Mouse (Mus musculus): ENCODE data around the gene Rhot2. TPM values are rescaled to one million over a fixed set of nuclear protein-coding genes. Genes with fewer than 3 reads are reported as not detected.

The Rhot2 gene
- polyA plus RNA-seq, 1 experiment: 62.1 TPM

DNA sequence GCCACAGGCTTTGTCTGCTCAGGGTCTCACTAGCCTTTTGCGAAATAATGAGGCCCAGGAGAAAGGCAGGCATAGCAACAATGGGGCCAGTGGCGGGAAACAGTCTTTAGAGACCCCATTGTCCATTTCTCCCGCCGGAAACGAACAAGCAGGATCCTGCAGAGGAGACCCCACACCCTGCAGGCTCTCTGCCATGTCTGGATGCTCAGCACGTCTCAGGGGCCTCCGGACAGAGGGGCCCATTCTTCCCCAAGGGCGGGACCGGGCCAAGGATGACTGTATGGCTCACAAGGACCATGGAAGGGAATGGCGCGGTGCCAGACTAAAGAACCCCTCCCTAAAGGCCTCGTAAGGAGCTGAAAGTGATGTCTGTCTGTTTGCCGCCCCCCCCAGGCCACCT, 50.5 kb downstream of the Rhot2 start:
- DNase-seq (ENCODE audit: low read depth in 1 of 2, low spot score in 2 of 2): no peak

GRCm38 (mm10) chr17:25792615-25793014, 52.0 kb downstream of the Rhot2 start, which contains the start of gene Fam173a:
Fam173a (minus strand) TSS chr17:25792901.
- H3K4me1 ChIP-seq (ENCODE audit: control insufficient read depth, insufficient read depth, insufficient read length): peaks cover 15% of the 10 kb centered on the region
- DNase-seq (ENCODE audit: low read depth in 1 of 2, low spot score in 2 of 2): peak; percentile 61 to 70

More for the DNA sequence above, 50.5 kb downstream of the Rhot2 start:
- H3K27ac ChIP-seq (ENCODE audit: insufficient read depth, low read length): no peak overlapping the region
- no peaks in the 10 kb centered on the region; the same call in 1 of the 2 replicates for H3K36me3 ChIP-seq (ENCODE audit: control insufficient read depth, insufficient read depth, low read length)
- no peaks in the 10 kb centered on the region for H3K27me3 ChIP-seq (ENCODE audit: control insufficient read depth, insufficient read depth, low read length)
- 92% methylated on average over 13 of the region's 13 CpGs for WGBS
- H3K4me3 ChIP-seq (ENCODE audit: extremely low read depth, insufficient read depth, insufficient read length): no peak overlapping the region
- no peak for TF ChIP-seq CTCF (IDR thresholded peaks at IDR 0.05; ENCODE audit: extremely low read depth, insufficient read depth, insufficient read length, insufficient replicate concordance)
- TF ChIP-seq POLR2A (IDR thresholded peaks at IDR 0.05; ENCODE audit: low read depth, low read length): no peak
- peaks cover 15% of the 10 kb centered on the region for H3K4me1 ChIP-seq (ENCODE audit: control insufficient read depth, insufficient read depth, insufficient read length)

GRCm38 (mm10) chr17:25791843-25792527, 52.7 kb downstream of the Rhot2 start:
- Histone ChIP-seq H3K4me1 (ENCODE audit: control insufficient read depth, insufficient read depth, insufficient read length) (peaks cover 15% of the 10 kb centered on the region), H3K4me3 (ENCODE audit: extremely low read depth, insufficient read depth, insufficient read length) (peak overlapping the region; percentile 97), H3K27me3 (ENCODE audit: control insufficient read depth, insufficient read depth, low read length) (no peaks in the 10 kb centered on the region), H3K36me3 (ENCODE audit: control insufficient read depth, insufficient read depth, low read length) (no peaks in the 10 kb centered on the region; the same call in none of the 2 replicates), H3K27ac (ENCODE audit: insufficient read depth, low read length) (peak overlapping the region; percentile 94)
- TF ChIP-seq CTCF (IDR thresholded peaks at IDR 0.05; ENCODE audit: extremely low read depth, insufficient read depth, insufficient read length, insufficient replicate concordance) (no peak), POLR2A (IDR thresholded peaks at IDR 0.05; ENCODE audit: low read depth, low read length) (peak; percentile 72)
- WGBS: under 1% methylated on average over 45 of the region's 45 CpGs
- peak; percentile 82 to 83 for DNase-seq (ENCODE audit: low read depth in 1 of 2, low spot score in 2 of 2)

More at GRCm38 (mm10) chr17:25792615-25793014, 52.0 kb downstream of the Rhot2 start, which contains the start of gene Fam173a:
- no peaks in the 10 kb centered on the region for H3K27me3 ChIP-seq (ENCODE audit: control insufficient read depth, insufficient read depth, low read length)
- peak within 1 kb of the TSS; percentile 97 for H3K4me3 ChIP-seq (ENCODE audit: extremely low read depth, insufficient read depth, insufficient read length)
- WGBS: under 1% methylated on average over 14 of the region's 14 CpGs
- H3K27ac ChIP-seq (ENCODE audit: insufficient read depth, low read length): peak within 1 kb of the TSS; percentile 94
- TF ChIP-seq CTCF (IDR thresholded peaks at IDR 0.05; ENCODE audit: extremely low read depth, insufficient read depth, insufficient read length, insufficient replicate concordance): no peak
- no peak for TF ChIP-seq POLR2A (IDR thresholded peaks at IDR 0.05; ENCODE audit: low read depth, low read length)
- H3K36me3 ChIP-seq (ENCODE audit: control insufficient read depth, insufficient read depth, low read length): no peaks in the 10 kb centered on the region; the same call in none of the 2 replicates

DNA sequence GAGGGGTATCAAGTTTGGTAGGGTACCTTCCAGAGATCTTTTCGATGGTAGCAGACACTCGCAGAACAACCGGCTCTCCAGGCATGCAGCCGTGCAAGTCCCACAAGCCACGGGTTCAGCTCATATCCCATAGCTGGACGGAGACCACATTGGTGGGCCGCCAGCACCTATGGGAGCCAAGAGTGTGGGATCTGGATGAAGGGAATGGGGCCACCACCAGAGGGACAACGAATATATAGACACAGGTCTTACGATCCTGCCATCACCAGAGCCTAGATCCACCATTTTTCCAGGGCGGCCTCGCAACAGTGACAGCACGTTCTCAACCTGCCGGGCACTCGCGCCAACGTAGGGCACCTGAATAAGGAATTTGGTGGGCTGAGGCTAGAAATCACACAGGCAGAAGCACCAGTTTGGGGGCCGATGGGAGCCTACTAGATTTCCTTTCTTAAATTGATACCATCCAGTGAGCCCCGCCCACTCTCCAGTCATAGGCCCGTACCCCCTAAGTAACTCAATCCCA, 53.3 kb downstream of the Rhot2 start:
- TF ChIP-seq POLR2A (IDR thresholded peaks at IDR 0.05; ENCODE audit: low read depth, low read length) (no peak), CTCF (IDR thresholded peaks at IDR 0.05; ENCODE audit: extremely low read depth, insufficient read depth, insufficient read length, insufficient replicate concordance) (no peak)
- WGBS: 26% methylated on average over 19 of the region's 19 CpGs
- H3K4me1 ChIP-seq (ENCODE audit: control insufficient read depth, insufficient read depth, insufficient read length): peaks cover 15% of the 10 kb centered on the region
- H3K36me3 ChIP-seq (ENCODE audit: control insufficient read depth, insufficient read depth, low read length): no peaks in the 10 kb centered on the region; the same call in none of the 2 replicates
- H3K27me3 ChIP-seq (ENCODE audit: control insufficient read depth, insufficient read depth, low read length): no peaks in the 10 kb centered on the region
- no peak for DNase-seq (ENCODE audit: low read depth in 1 of 2, low spot score in 2 of 2)
- H3K4me3 ChIP-seq (ENCODE audit: extremely low read depth, insufficient read depth, insufficient read length): peak overlapping the region; percentile 97
- H3K27ac ChIP-seq (ENCODE audit: insufficient read depth, low read length): peak overlapping the region; percentile 94; the same call in 1 of the 2 replicates

Other genes starting within 250 kb of the Rhot2 start
- gene Gng13, start 127.7 kb downstream of the Rhot2 start, polyA plus RNA-seq (2012; rRNA removed): 0.16 TPM in 1 of 2 replicates, not detected in the other
- 10.6 and 13.0 TPM in 2 replicates for gene Chtf18, start 117.4 kb downstream of the Rhot2 start, polyA plus RNA-seq (2012; rRNA removed)
- gene Rpusd1, start 117.2 kb downstream of the Rhot2 start, polyA plus RNA-seq (2012; rRNA removed): 25.9 and 37.9 TPM in 2 replicates
- gene Mslnl, start 108.8 kb downstream of the Rhot2 start, polyA plus RNA-seq (2012; rRNA removed): 0.09 and 0.13 TPM in 2 replicates
- 3.1 and 6.8 TPM in 2 replicates for gene Msln, start 90.5 kb downstream of the Rhot2 start, polyA plus RNA-seq (2012; rRNA removed)
- gene Narfl, start 71.1 kb downstream of the Rhot2 start, polyA plus RNA-seq (2012; rRNA removed): 18.6 and 20.7 TPM in 2 replicates
- 37.9 and 49.4 TPM in 2 replicates for gene Haghl, start 59.2 kb downstream of the Rhot2 start, polyA plus RNA-seq (2012; rRNA removed)
- 0.08 TPM in 1 of 2 replicates, not detected in the other for gene Ccdc78, start 58.3 kb downstream of the Rhot2 start, polyA plus RNA-seq (2012; rRNA removed)
- gene Fam173a, start 52.0 kb downstream of the Rhot2 start, polyA plus RNA-seq (2012; rRNA removed): 96.7 and 113 TPM in 2 replicates
- 1.1 TPM in 1 of 2 replicates, not detected in the other for gene AC134908.4, start 49.2 kb downstream of the Rhot2 start, polyA plus RNA-seq (2012; rRNA removed)
- gene Metrn, start 47.7 kb downstream of the Rhot2 start, polyA plus RNA-seq (2012; rRNA removed): 37.6 and 61.5 TPM in 2 replicates
- gene Fbxl16, start 35.8 kb downstream of the Rhot2 start, polyA plus RNA-seq (2012; rRNA removed): 1.2 and 1.4 TPM in 2 replicates
- 33.6 and 38.6 TPM in 2 replicates for gene Wdr24, start 21.2 kb downstream of the Rhot2 start, polyA plus RNA-seq (2012; rRNA removed)
- 30.9 and 31.3 TPM in 2 replicates for gene Jmjd8, start 16.0 kb downstream of the Rhot2 start, polyA plus RNA-seq (2012; rRNA removed)
- 85.4 and 104 TPM in 2 replicates for gene Stub1, start 11.4 kb downstream of the Rhot2 start, polyA plus RNA-seq (2012; rRNA removed)
- 5.5 and 7.3 TPM in 2 replicates for gene Rhbdl1, start 7.6 kb downstream of the Rhot2 start, polyA plus RNA-seq (2012; rRNA removed)
- gene Gm20683, start 3.1 kb downstream of the Rhot2 start, polyA plus RNA-seq (2012; rRNA removed): 29.5 and 34.1 TPM in 2 replicates
- 34.5 and 45.0 TPM in 2 replicates for gene Wdr90, start 16.6 kb upstream of the Rhot2 start, polyA plus RNA-seq (2012; rRNA removed)
- gene Mcrip2, start 23.9 kb upstream of the Rhot2 start, polyA plus RNA-seq (2012; rRNA removed): 17.3 and 21.7 TPM in 2 replicates
- gene Mettl26, start 30.2 kb upstream of the Rhot2 start, polyA plus RNA-seq (2012; rRNA removed): 53.6 and 81.2 TPM in 2 replicates
- gene Wfikkn1, start 36.0 kb upstream of the Rhot2 start, polyA plus RNA-seq (2012; rRNA removed): 0.74 and 0.99 TPM in 2 replicates
- gene Rab40c, start 74.9 kb upstream of the Rhot2 start, polyA plus RNA-seq (2012; rRNA removed): 26.8 and 31.6 TPM in 2 replicates
- 203 and 239 TPM in 2 replicates for gene Pigq, start 100.1 kb upstream of the Rhot2 start, polyA plus RNA-seq (2012; rRNA removed)
- gene Nhlrc4, start 100.1 kb upstream of the Rhot2 start, polyA plus RNA-seq (2012; rRNA removed): 4.3 and 4.7 TPM in 2 replicates
- gene A930017K11Rik, start 107.7 kb upstream of the Rhot2 start, polyA plus RNA-seq (2012; rRNA removed): not detected in 2 replicates
- gene Capn15, start 140.9 kb upstream of the Rhot2 start, polyA plus RNA-seq (2012; rRNA removed): 35.0 and 45.9 TPM in 2 replicates
- gene Rab11fip3, start 224.7 kb upstream of the Rhot2 start, polyA plus RNA-seq (2012; rRNA removed): 13.3 and 13.6 TPM in 2 replicates
- 5.7 and 5.8 TPM in 2 replicates for gene Decr2, start 245.5 kb upstream of the Rhot2 start, polyA plus RNA-seq (2012; rRNA removed)

All from spleen, adult 2 months (tissue).